Mouse (Mus musculus) left cerebral cortex, adult 8-10 months (tissue): ENCODE results near the gene Klhdc10. TPM values are rescaled to one million over a fixed set of nuclear protein-coding genes. Genes with fewer than 3 reads are reported as not detected.

Experiments used
- DNase-seq, 2 experiments: peaks; one replicate each; pipeline ENCODE4 v3.0.0; 2022; ENCODE audit warnings: low spot score in 2 of 2
- total RNA-seq, 4 experiments: library from RNA; stranded (reverse); gene quantifications; 2 replicates each; pipeline ENCODE4 v1.2.4; 2022

The Klhdc10 gene
- total RNA-seq, 4 experiments from 2014 or later: 86.0 to 101 (median 90.6) TPM

- DNase-seq: no peak
Observed at GRCm38 (mm10) chr6:30468058-30468457, 66.4 kb downstream of the Klhdc10 start.

GRCm38 (mm10) chr6:30468684-30469083 lies 67.0 kb downstream of the Klhdc10 start:
- DNase-seq: no peak

GRCm38 (mm10) chr6:30469370-30469769 lies 67.7 kb downstream of the Klhdc10 start:
- DNase-seq: peak in 1 of 2 experiments; percentile 14

DNA sequence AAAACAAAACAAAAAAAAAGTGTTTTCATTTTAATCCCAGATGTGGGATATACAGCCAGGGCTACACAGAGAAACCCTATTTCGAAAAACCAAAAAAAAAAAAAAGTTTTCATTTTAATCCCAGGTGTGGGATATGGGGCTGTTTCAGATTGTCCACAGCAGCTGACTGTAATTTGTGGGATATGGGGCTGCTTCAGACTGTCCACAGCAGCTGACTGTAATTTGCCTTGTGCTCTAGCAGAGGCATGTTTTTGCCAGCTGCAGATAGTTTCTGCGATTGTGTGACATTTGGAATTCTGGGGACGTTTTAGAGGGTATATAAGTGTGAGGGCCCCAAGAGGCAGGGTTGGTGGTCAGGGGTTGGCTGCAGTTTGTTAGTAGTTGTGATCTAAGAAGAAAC lies 70.0 kb downstream of the Klhdc10 start:
- no peak for DNase-seq

DNA sequence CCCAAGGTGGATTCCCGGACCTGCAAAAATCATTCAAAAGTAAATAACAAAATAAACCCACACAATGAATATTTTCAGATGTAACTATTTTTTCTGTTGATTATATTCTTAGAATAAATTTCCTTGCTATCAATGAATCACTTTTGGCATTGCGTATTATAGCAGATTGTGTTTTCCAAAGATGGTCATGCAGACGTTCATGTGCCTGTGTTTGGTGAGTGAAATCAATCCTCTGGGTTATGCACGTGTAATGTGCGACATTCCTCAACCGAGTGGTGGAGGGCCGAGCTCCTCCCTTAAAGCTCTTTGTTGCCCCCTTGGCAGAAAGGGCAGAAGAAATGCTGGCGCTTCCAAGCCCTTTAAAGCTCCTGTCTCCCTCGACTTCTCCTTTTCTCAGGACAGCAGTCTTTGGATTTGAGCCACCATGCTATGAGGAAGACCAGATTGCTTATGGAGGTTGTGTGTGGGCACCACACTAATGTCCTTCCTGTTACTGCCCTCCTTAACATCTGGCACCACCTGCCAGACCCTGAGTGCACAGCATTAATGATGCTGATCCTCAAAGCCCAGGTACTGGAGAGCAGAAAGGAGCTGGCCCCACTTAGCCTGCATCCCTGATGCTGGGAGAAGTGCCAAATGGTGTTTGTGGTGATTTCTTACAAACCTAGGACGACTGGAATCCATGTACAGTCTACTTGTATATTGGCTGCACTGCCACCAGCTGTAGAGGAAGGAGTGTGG lies 74.5 kb downstream of the Klhdc10 start:
- no peak for DNase-seq

DNA sequence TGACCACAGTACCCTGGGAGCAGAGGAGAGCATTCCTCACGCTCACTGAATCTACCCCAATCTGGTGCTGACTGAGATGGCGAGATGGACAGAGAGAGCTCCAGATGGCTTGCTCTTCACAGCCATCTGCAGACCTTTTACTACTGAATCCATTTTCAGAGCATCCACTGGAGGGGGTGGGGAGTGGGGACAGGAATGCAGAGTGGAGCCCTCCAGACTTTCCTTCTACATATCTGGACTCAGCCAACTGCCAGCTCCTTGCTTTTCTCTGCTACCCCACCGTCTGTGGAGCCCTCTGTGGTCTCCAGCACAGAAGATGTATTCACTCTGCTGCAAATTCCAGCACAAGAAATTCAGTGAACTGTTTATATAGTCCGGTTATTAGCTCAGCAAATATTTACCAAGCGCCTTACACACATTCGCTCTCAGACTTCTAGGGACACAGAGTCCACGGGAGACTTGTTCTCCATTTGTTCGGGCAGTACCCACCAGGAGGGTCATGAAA lies 75.6 kb downstream of the Klhdc10 start:
- no peak for DNase-seq

DNA sequence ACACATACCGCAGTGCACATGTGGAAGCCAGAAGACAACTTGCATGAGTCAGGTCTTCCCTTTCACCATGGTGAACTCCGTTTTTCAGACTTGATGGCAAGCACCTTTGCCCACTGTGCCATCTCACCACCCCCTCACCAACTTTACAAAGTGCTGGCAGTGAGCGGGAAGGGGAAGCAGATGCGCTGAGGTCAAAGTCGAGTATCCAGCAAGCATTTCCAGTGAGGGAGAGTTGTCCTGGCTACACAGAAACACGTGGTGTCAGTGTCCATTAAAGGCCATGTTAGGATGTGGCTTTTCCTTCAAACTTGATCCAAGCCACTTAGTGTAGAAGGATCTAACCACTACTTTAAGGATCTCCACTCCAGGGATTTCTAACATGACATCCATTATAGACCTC lies 76.1 kb downstream of the Klhdc10 start:
- DNase-seq: no peak

GRCm38 (mm10) chr6:30479418-30479817 lies 77.8 kb downstream of the Klhdc10 start:
- no peak for DNase-seq

GRCm38 (mm10) chr6:30482908-30483307 lies 81.2 kb downstream of the Klhdc10 start:
- DNase-seq: no peak

DNA sequence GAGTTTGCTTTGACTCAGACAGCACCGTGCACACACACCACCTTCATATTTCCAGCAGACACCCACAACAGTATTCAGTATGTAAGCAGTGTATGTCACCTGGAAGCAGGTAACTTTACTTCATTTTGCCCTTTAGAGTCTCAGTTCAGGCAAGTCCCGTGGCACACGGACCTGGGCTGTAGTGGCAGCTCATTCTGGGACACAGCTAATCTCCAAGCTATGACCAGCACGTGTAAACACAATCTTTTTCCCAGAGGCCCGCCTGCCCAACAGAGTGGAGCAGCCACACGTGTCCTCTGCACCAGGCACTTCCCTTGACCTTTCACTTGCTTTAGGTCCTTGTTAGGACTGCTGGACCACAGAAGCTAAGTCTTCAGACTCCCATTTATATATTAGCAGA lies 84.8 kb downstream of the Klhdc10 start:
- no peak for DNase-seq

- DNase-seq: no peak
Observed at GRCm38 (mm10) chr6:30499049-30499448, 97.4 kb downstream of the Klhdc10 start.

Other genes starting within 250 kb of the Klhdc10 start
- 10 to 100 TPM; 85.2 to 87.7 (median 87.5) TPM for gene Ube2h, start 97.3 kb upstream of the Klhdc10 start, total RNA-seq
- 10 to 100 TPM; 25.5 to 30.3 (median 26.7) TPM for gene Zc3hc1, start 10.8 kb upstream of the Klhdc10 start, total RNA-seq
- 10 to 100 TPM; 22.8 to 25.2 (median 24.0) TPM for gene Tmem209, start 107.9 kb downstream of the Klhdc10 start, total RNA-seq
- 1 to 10 TPM in 1 of 4 experiments, under 1 TPM in 3; 0.58 to 1.1 (median 0.86) TPM for gene Ssmem1, start 108.0 kb downstream of the Klhdc10 start, total RNA-seq
- 1 to 10 TPM; 1.2 to 4.0 (median 2.1) TPM for gene Cpa2, start 139.7 kb downstream of the Klhdc10 start, total RNA-seq
- under 1 TPM; 0.17 to 0.39 (median 0.18) TPM for gene Cpa4, start 166.5 kb downstream of the Klhdc10 start, total RNA-seq
- not detected for gene Cpa5, start 209.1 kb downstream of the Klhdc10 start, total RNA-seq
- not detected for gene Cpa1, start 237.3 kb downstream of the Klhdc10 start, total RNA-seq